Mouse (Mus musculus): Measurements from ENCODE around the gene Rcn2. TPM values are rescaled to one million over a fixed set of nuclear protein-coding genes. Genes with fewer than 3 reads are reported as not detected.
A peak's percentile ranks its signal among the peaks of the same experiment; 100 is the strongest.

The Rcn2 gene
- polyA plus RNA-seq, 1 experiment from 2014 or later: 98.1 TPM

- Histone ChIP-seq H3K27me3 (ENCODE audit: control insufficient read depth, insufficient read depth, low read length) (no peaks in the 10 kb centered on the region), H3K4me3 (ENCODE audit: low read depth, low read length) (no peak overlapping the region), H3K4me1 (replicated peaks; ENCODE audit: control insufficient read depth, insufficient read depth) (no peaks in the 10 kb centered on the region), H3K36me3 (ENCODE audit: control insufficient read depth, insufficient read depth, low read length) (no peaks in the 10 kb centered on the region), H3K27ac (replicated peaks) (no peak overlapping the region), H3K9ac (ENCODE audit: low read length) (no peak overlapping the region), H3K9me3 (ENCODE audit: control insufficient read depth, low read length) (no peaks in the 10 kb centered on the region), H3K4me2 (replicated peaks; ENCODE audit: low read depth) (no peak overlapping the region)
- DNase-seq (ENCODE audit: low spot score) (no peak), ATAC-seq (ENCODE audit: low FRiP score, low TSS enrichment) (no peak)
- TF ChIP-seq CTCF (IDR thresholded peaks at IDR 0.05; ENCODE audit: low read depth): no peak
- TF ChIP-seq EP300 (optimal IDR thresholded peaks at IDR 0.05): no peak
- 92% methylated on average over 1 of the region's 1 CpGs for WGBS
These were observed 27.0 kb downstream of the Rcn2 start for GRCm38 (mm10) chr9:56068630-56069029.

- ATAC-seq (ENCODE audit: low FRiP score, low TSS enrichment) (no peak), DNase-seq (ENCODE audit: low spot score) (no peak)
- 59% methylated on average over 2 of the region's 2 CpGs for WGBS
These were observed 31.2 kb downstream of the Rcn2 start for GRCm38 (mm10) chr9:56072861-56073260.

GRCm38 (mm10) chr9:56074863-56075262 is 33.2 kb downstream of the Rcn2 start:
- H3K4me2 ChIP-seq (replicated peaks; ENCODE audit: low read depth): no peak overlapping the region
- H3K27ac ChIP-seq (replicated peaks): no peak overlapping the region
- DNase-seq (ENCODE audit: low spot score) (no peak), ATAC-seq (ENCODE audit: low FRiP score, low TSS enrichment) (no peak)
- no peaks in the 10 kb centered on the region for H3K27me3 ChIP-seq (ENCODE audit: control insufficient read depth, insufficient read depth, low read length)
- TF ChIP-seq EP300 (optimal IDR thresholded peaks at IDR 0.05) (no peak), CTCF (IDR thresholded peaks at IDR 0.05; ENCODE audit: low read depth) (no peak)
- no peaks in the 10 kb centered on the region for H3K4me1 ChIP-seq (replicated peaks; ENCODE audit: control insufficient read depth, insufficient read depth)
- H3K36me3 ChIP-seq (ENCODE audit: control insufficient read depth, insufficient read depth, low read length): no peaks in the 10 kb centered on the region
- 84% methylated on average over 12 of the region's 12 CpGs for WGBS
- H3K4me3 ChIP-seq (ENCODE audit: low read depth, low read length): no peak overlapping the region
- H3K9ac ChIP-seq (ENCODE audit: low read length): no peak overlapping the region
- H3K9me3 ChIP-seq (ENCODE audit: control insufficient read depth, low read length): no peaks in the 10 kb centered on the region

More at GRCm38 (mm10) chr9:56072861-56073260, 31.2 kb downstream of the Rcn2 start:
- no peak overlapping the region for H3K27ac ChIP-seq (replicated peaks)
- no peak overlapping the region for H3K4me3 ChIP-seq (ENCODE audit: low read depth, low read length)
- no peaks in the 10 kb centered on the region for H3K4me1 ChIP-seq (replicated peaks; ENCODE audit: control insufficient read depth, insufficient read depth)
- no peak overlapping the region for H3K9ac ChIP-seq (ENCODE audit: low read length)
- no peak for TF ChIP-seq CTCF (IDR thresholded peaks at IDR 0.05; ENCODE audit: low read depth)
- no peak for TF ChIP-seq EP300 (optimal IDR thresholded peaks at IDR 0.05)
- no peaks in the 10 kb centered on the region for H3K27me3 ChIP-seq (ENCODE audit: control insufficient read depth, insufficient read depth, low read length)
- H3K9me3 ChIP-seq (ENCODE audit: control insufficient read depth, low read length): no peaks in the 10 kb centered on the region
- no peaks in the 10 kb centered on the region for H3K36me3 ChIP-seq (ENCODE audit: control insufficient read depth, insufficient read depth, low read length)
- no peak overlapping the region for H3K4me2 ChIP-seq (replicated peaks; ENCODE audit: low read depth)

- TF ChIP-seq CTCF (IDR thresholded peaks at IDR 0.05; ENCODE audit: low read depth) (peak; percentile 88), EP300 (optimal IDR thresholded peaks at IDR 0.05) (no peak)
- 8% methylated on average over 4 of the region's 4 CpGs for WGBS
- H3K9me3 ChIP-seq (ENCODE audit: control insufficient read depth, low read length): no peaks in the 10 kb centered on the region
- ATAC-seq (ENCODE audit: low FRiP score, low TSS enrichment): peak; percentile 86
- no peaks in the 10 kb centered on the region for H3K36me3 ChIP-seq (ENCODE audit: control insufficient read depth, insufficient read depth, low read length)
- H3K27ac ChIP-seq (replicated peaks): peak overlapping the region; percentile 30
- H3K27me3 ChIP-seq (ENCODE audit: control insufficient read depth, insufficient read depth, low read length): no peaks in the 10 kb centered on the region
- DNase-seq (ENCODE audit: low spot score): peak; percentile 63
- no peak overlapping the region for H3K9ac ChIP-seq (ENCODE audit: low read length)
- no peaks in the 10 kb centered on the region for H3K4me1 ChIP-seq (replicated peaks; ENCODE audit: control insufficient read depth, insufficient read depth)
- H3K4me2 ChIP-seq (replicated peaks; ENCODE audit: low read depth): no peak overlapping the region
- no peak overlapping the region for H3K4me3 ChIP-seq (ENCODE audit: low read depth, low read length)
These were observed 33.6 kb downstream of the Rcn2 start for GRCm38 (mm10) chr9:56075264-56075663.

- no peak for DNase-seq (ENCODE audit: low spot score)
- H3K36me3 ChIP-seq (ENCODE audit: control insufficient read depth, insufficient read depth, low read length): no peaks in the 10 kb centered on the region
- peak overlapping the region; percentile 31; the same call in 1 of the 2 replicates for H3K9ac ChIP-seq (ENCODE audit: low read length)
- ATAC-seq (ENCODE audit: low FRiP score, low TSS enrichment): peak; percentile 32; the same call in 1 of the 2 replicates
- H3K4me3 ChIP-seq (ENCODE audit: low read depth, low read length): no peak overlapping the region
- no peak overlapping the region for H3K4me2 ChIP-seq (replicated peaks; ENCODE audit: low read depth)
- no peaks in the 10 kb centered on the region for H3K27me3 ChIP-seq (ENCODE audit: control insufficient read depth, insufficient read depth, low read length)
- 40% methylated on average over 7 of the region's 7 CpGs for WGBS
- H3K9me3 ChIP-seq (ENCODE audit: control insufficient read depth, low read length): no peaks in the 10 kb centered on the region
- no peaks in the 10 kb centered on the region for H3K4me1 ChIP-seq (replicated peaks; ENCODE audit: control insufficient read depth, insufficient read depth)
- TF ChIP-seq CTCF (IDR thresholded peaks at IDR 0.05; ENCODE audit: low read depth): no peak
- TF ChIP-seq EP300 (optimal IDR thresholded peaks at IDR 0.05): no peak
- peak overlapping the region; percentile 30 for H3K27ac ChIP-seq (replicated peaks)
These were observed 34.4 kb downstream of the Rcn2 start for GRCm38 (mm10) chr9:56075901-56076620.

- Histone ChIP-seq H3K36me3 (ENCODE audit: control insufficient read depth, insufficient read depth, low read length) (no peaks in the 10 kb centered on the region), H3K4me1 (replicated peaks; ENCODE audit: control insufficient read depth, insufficient read depth) (no peaks in the 10 kb centered on the region), H3K9ac (ENCODE audit: low read length) (no peak overlapping the region), H3K9me3 (ENCODE audit: control insufficient read depth, low read length) (no peaks in the 10 kb centered on the region), H3K27me3 (ENCODE audit: control insufficient read depth, insufficient read depth, low read length) (no peaks in the 10 kb centered on the region), H3K27ac (replicated peaks) (no peak overlapping the region), H3K4me2 (replicated peaks; ENCODE audit: low read depth) (no peak overlapping the region), H3K4me3 (ENCODE audit: low read depth, low read length) (no peak overlapping the region)
- ATAC-seq (ENCODE audit: low FRiP score, low TSS enrichment): no peak
- TF ChIP-seq EP300 (optimal IDR thresholded peaks at IDR 0.05): no peak
- TF ChIP-seq CTCF (IDR thresholded peaks at IDR 0.05; ENCODE audit: low read depth): no peak
- DNase-seq (ENCODE audit: low spot score): no peak
- WGBS: 79% methylated on average over 5 of the region's 5 CpGs
These were observed 37.9 kb downstream of the Rcn2 start for GRCm38 (mm10) chr9:56079587-56079986.
